ENCODE assay signal across 8 mouse cellular contexts in the genomic region with DNA sequence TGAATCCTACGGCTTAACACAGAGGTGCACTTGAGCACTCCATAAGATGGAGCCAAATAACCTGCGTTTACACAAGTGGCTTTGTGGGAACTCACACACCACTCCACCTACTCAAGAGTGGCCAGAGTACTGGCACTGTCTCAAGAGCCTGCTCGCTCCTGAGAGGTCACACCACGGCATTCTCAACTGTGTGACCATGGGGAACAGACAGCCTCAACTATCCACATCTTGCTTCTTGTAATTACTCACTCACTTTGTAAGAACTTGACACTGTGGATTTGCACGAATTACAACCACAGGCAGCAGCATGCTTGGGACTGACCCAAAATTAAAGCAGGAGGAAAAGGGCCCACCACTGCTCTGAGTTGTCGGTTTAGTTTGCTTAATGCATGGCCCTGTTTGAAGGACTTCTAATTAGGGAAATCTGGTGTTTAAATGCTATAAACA. TPM values are rescaled to one million over a fixed set of nuclear protein-coding genes. Genes with fewer than 3 reads are reported as not detected.
DNase-seq lines count a peak whose midpoint lies in the region; ATAC-seq lines count a peak whose summit lies in the region.

No protein-coding gene starts in this region.

- peak overlapping the region; percentile 87 for H3K9ac ChIP-seq in heart, embryonic 13.5 days

- DNase-seq in urinary bladder, postnatal 14 days (ENCODE audit: low spot score), result peak; percentile 32
- no peak for DNase-seq in urinary bladder, postnatal 36 days (ENCODE audit: low spot score in 2 of 2)
- peak; percentile 34 for DNase-seq in embryonic facial prominence, embryonic 10.5 days (ENCODE audit: low spot score)
- DNase-seq in kidney, postnatal 10 days, result peak; percentile 55
- no peak for DNase-seq in right cerebral cortex, postnatal 14 days
- DNase-seq in urinary bladder, postnatal 10 days (ENCODE audit: low spot score), result no peak

- peak overlapping the region; percentile 82 for H3K4me2 ChIP-seq in heart, embryonic 13.5 days

- H3K27ac ChIP-seq in embryonic facial prominence, embryonic 10.5 days (replicated peaks), result peak overlapping the region; percentile 66
- peak overlapping the region; percentile 94 for H3K27ac ChIP-seq in heart, embryonic 13.5 days (replicated peaks)

- H3K4me1 ChIP-seq in embryonic facial prominence, embryonic 10.5 days, result peaks cover 20% of the 10 kb centered on the region
- H3K4me1 ChIP-seq in heart, embryonic 13.5 days, result peaks cover 44% of the 10 kb centered on the region
- peaks cover 33% of the 10 kb centered on the region for H3K4me1 ChIP-seq in megakaryocyte, embryonic 14.5 days

- peak; percentile 72 for ATAC-seq in heart, embryonic 13.5 days (ENCODE audit: extremely low read depth, insufficient number of reproducible peaks, low FRiP score, low TSS enrichment)

- H3K4me3 ChIP-seq in embryonic facial prominence, embryonic 10.5 days, result peak overlapping the region; percentile 62
- peak overlapping the region; percentile 81 for H3K4me3 ChIP-seq in heart, embryonic 13.5 days
- peak overlapping the region; percentile 95 for H3K4me3 ChIP-seq in megakaryocyte, embryonic 14.5 days (replicated peaks)

- 0 out of 2 replicates have a peak, but pooled peaks cover under 1% of the 10 kb centered on the region for H3K36me3 ChIP-seq in embryonic facial prominence, embryonic 10.5 days (replicated peaks)
- H3K36me3 ChIP-seq in heart, embryonic 13.5 days, result 0 out of 2 replicates have a peak, but pooled peaks cover under 1% of the 10 kb centered on the region
- peaks cover 25% of the 10 kb centered on the region for H3K36me3 ChIP-seq in megakaryocyte, embryonic 14.5 days (replicated peaks; ENCODE audit: low read length)

- H3K27me3 ChIP-seq in embryonic facial prominence, embryonic 10.5 days (replicated peaks; ENCODE audit: low read depth, poor library complexity, severe bottlenecking), result no peaks in the 10 kb centered on the region
- no peaks in the 10 kb centered on the region for H3K27me3 ChIP-seq in heart, embryonic 13.5 days (replicated peaks)
- H3K27me3 ChIP-seq in megakaryocyte, embryonic 14.5 days (replicated peaks), result no peaks in the 10 kb centered on the region

- 39% methylated on average over 6 of the region's 6 CpGs for WGBS in embryonic facial prominence, embryonic 10.5 days
- 5% methylated on average over 6 of the region's 6 CpGs for WGBS in heart, embryonic 13.5 days

- H3K9me3 ChIP-seq in embryonic facial prominence, embryonic 10.5 days, result no peaks in the 10 kb centered on the region
- H3K9me3 ChIP-seq in heart, embryonic 13.5 days, result no peaks in the 10 kb centered on the region
- no peaks in the 10 kb centered on the region for H3K9me3 ChIP-seq in megakaryocyte, embryonic 14.5 days

RNA-seq across cellular contexts. Expression of a gene that starts 18.3 kb away (rescaled TPM):
- 18.5 and 20.1 TPM in 2 replicates for polyA plus RNA-seq in embryonic facial prominence, embryonic 10.5 days (2016; fragmentation: Nextera tagmentation; extraction: Ambion mirVana)
- polyA plus RNA-seq in heart, embryonic 13.5 days (2015; fragmentation: Nextera tagmentation; extraction: Ambion mirVana), result 38.3 and 47.6 TPM in 2 replicates
- polyA plus RNA-seq in megakaryocyte, embryonic 14.5 days (2012; ENCODE audit: insufficient read depth, low replicate concordance), result 5.3 TPM in 1 of 2 replicates, not detected in the other

RNA-seq across cellular contexts. Expression of a gene that starts 18.4 kb away (rescaled TPM):
- 438 and 447 TPM in 2 replicates for polyA plus RNA-seq in embryonic facial prominence, embryonic 10.5 days (2016; fragmentation: Nextera tagmentation; extraction: Ambion mirVana)
- 118 and 128 TPM in 2 replicates for polyA plus RNA-seq in heart, embryonic 13.5 days (2015; fragmentation: Nextera tagmentation; extraction: Ambion mirVana)
- polyA plus RNA-seq in megakaryocyte, embryonic 14.5 days (2012; ENCODE audit: insufficient read depth, low replicate concordance), result 205 and 764 TPM in 2 replicates

RNA-seq across cellular contexts. Expression of a gene that starts 25.8 kb away (rescaled TPM):
- 3.6 TPM in 2 replicates for polyA plus RNA-seq in embryonic facial prominence, embryonic 10.5 days (2016; fragmentation: Nextera tagmentation; extraction: Ambion mirVana)
- polyA plus RNA-seq in heart, embryonic 13.5 days (2015; fragmentation: Nextera tagmentation; extraction: Ambion mirVana), result 3.2 and 4.6 TPM in 2 replicates
- polyA plus RNA-seq in megakaryocyte, embryonic 14.5 days (2012; ENCODE audit: insufficient read depth, low replicate concordance), result 2.4 TPM in 1 of 2 replicates, not detected in the other

Comparison
In these comparisons a context has a peak if more than half of its experiments do, and no peak if none do; other contexts are left out.
1. DNase-seq: peak in urinary bladder, postnatal 14 days (single experiment), embryonic facial prominence, embryonic 10.5 days (single experiment) and kidney, postnatal 10 days (single experiment); none in urinary bladder, postnatal 36 days (0 of 2), right cerebral cortex, postnatal 14 days (single experiment) and urinary bladder, postnatal 10 days (single experiment).
2. Peak in every context shown above with its lines, with median percentiles within 50 percentile points of each other: H3K4me3 ChIP-seq.